Mouse (Mus musculus) ovary, postnatal 14 days (tissue): Measurements from ENCODE around the gene Fam19a4.
"Not testable (repeated sequence)": the region's sequence is repeated elsewhere in the genome, so short reads cannot be mapped to it uniquely, and the experiment has no call there.

ENCODE experiments used
- DNase-seq: peaks from one replicate; pipeline ENCODE4 v3.0.0; 2022; ENCODE audit warnings: low spot score

The Fam19a4 gene

GRCm38 (mm10) chr6:96944796-96945195 is 115.4 kb downstream of the Fam19a4 start:
- no peak for DNase-seq

GRCm38 (mm10) chr6:96935776-96936175 is 124.4 kb downstream of the Fam19a4 start:
- DNase-seq = no peak

- no peak for DNase-seq
Observed at GRCm38 (mm10) chr6:96909061-96909480, 151.1 kb downstream of the Fam19a4 start.

- DNase-seq = not testable (repeated sequence)
Observed at GRCm38 (mm10) chr6:96877105-96877504, 183.1 kb downstream of the Fam19a4 start.

- DNase-seq = not testable (repeated sequence)
Observed at GRCm38 (mm10) chr6:96876651-96877050, 183.6 kb downstream of the Fam19a4 start.

GRCm38 (mm10) chr6:96853065-96853464 is 207.1 kb downstream of the Fam19a4 start:
- DNase-seq = no peak

GRCm38 (mm10) chr6:96843944-96844343 is 216.3 kb downstream of the Fam19a4 start:
- DNase-seq = no peak

GRCm38 (mm10) chr6:96840634-96841033 is 219.6 kb downstream of the Fam19a4 start:
- no peak for DNase-seq

GRCm38 (mm10) chr6:96826626-96827025 is 233.6 kb downstream of the Fam19a4 start:
- DNase-seq = no peak

- DNase-seq = no peak
Observed at GRCm38 (mm10) chr6:96802981-96803380, 257.2 kb downstream of the Fam19a4 start.

- DNase-seq = no peak
Observed at GRCm38 (mm10) chr6:96798746-96799145, 261.5 kb downstream of the Fam19a4 start.

- DNase-seq = no peak
Observed at GRCm38 (mm10) chr6:96797451-96797850, 262.8 kb downstream of the Fam19a4 start.
